Mouse (Mus musculus): Measurements from ENCODE around the gene Ccdc63. TPM values are rescaled to one million over a fixed set of nuclear protein-coding genes. Genes with fewer than 3 reads are reported as not detected.
A peak's percentile ranks its signal among the peaks of the same experiment; 100 is the strongest.
"Not testable (repeated sequence)": the region's sequence is repeated elsewhere in the genome, so short reads cannot be mapped to it uniquely, and the experiment has no call there.

Ccdc63 gene
- total RNA-seq, 2 experiments from 2014 or later, result 1.3 to 1.8 TPM

DNA sequence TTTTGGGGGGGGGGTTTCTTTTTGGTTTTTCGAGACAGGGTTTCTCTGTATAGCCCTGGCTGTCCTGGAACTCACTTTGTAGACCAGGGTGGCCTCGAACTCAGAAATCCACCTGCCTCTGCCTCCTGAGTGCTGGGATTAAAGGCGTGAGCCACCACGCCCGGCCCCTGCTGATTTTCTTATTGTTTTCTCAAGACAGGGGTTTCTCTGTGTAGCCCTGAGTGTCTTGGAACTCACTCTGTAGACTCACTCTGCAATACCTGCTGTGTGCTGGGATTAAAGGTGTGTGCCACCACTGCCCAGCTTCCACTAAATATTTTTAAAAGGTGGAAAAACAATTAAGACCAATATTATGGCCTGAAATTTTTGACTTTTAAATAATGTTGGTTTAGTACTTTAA, 11.9 kb upstream of the Ccdc63 start:
- not testable (repeated sequence) for ATAC-seq (ENCODE audit: poor library complexity, severe bottlenecking)

DNA sequence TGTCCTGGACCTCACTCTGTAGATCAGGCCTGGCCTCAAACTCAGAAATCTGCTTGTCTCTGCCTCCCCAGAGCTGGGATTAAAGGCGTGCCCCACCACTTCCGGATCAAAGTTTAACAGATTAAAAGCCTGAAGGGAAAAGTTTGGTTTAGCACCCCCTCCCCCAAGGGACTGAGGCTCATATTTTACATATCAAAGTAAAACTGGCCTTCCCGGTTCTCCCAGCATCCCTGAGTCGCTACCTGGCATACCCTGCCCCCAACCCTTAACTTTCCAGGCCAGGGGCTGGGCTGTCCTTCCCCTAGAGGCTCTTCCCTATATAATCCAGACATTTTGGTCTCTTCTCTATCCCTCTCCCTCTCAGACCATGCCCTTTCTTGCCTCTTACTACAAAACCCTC, 8.6 kb upstream of the Ccdc63 start:
- ATAC-seq (ENCODE audit: poor library complexity, severe bottlenecking), result no peak

GRCm38 (mm10) chr5:122148107-122148506, 7.5 kb upstream of the Ccdc63 start:
- ATAC-seq (ENCODE audit: poor library complexity, severe bottlenecking), result no peak

DNA sequence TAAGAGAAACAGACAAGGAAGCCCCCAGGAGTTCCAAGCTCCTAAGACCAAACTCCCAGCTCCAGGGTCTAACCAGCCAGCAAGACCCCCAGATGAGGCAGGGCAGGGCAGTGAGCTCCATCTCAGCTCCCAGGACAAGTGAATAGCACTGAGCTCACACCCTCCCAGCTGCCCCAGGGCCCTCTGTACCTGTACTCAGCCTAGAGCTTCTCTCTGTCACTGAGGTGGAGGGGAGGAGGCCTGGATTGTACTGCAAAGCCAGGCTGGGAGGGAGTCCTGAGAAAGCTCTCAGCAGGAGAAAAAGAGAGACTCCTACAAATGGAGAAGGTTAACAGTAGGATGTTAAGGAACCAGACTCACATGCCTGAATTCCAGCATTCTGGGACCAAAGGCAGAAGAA, 6.0 kb upstream of the Ccdc63 start:
- 0 out of 2 replicates have a peak, but pooled peaks have one; percentile 1 for ATAC-seq (ENCODE audit: poor library complexity, severe bottlenecking)

DNA sequence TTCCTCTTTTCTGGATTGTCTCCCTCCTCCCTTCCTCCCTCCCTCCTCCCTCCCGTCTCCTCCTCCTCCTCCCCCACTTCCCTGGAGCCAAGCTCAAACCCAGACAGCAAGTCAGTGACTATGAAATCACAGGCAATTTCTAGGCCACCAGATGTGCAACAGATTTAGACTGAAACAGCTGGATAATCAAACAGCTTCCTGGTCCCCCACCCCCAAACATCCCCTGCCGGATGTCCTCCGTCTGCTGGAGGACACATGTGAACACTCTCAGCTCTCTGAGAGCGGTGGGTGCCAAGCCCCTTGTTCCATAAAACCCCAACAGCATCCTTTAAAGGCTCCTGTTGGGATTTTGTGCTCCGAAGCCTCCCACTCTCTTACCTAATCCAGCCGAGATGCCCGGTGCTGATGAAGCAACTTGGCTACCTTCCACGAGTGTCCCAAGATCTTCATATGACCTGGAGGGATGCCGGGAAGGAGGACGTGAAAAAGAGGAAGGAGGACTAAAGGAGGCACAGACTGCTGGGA, 5.5 kb upstream of the Ccdc63 start:
- ATAC-seq (ENCODE audit: poor library complexity, severe bottlenecking), result peak; percentile 52

DNA sequence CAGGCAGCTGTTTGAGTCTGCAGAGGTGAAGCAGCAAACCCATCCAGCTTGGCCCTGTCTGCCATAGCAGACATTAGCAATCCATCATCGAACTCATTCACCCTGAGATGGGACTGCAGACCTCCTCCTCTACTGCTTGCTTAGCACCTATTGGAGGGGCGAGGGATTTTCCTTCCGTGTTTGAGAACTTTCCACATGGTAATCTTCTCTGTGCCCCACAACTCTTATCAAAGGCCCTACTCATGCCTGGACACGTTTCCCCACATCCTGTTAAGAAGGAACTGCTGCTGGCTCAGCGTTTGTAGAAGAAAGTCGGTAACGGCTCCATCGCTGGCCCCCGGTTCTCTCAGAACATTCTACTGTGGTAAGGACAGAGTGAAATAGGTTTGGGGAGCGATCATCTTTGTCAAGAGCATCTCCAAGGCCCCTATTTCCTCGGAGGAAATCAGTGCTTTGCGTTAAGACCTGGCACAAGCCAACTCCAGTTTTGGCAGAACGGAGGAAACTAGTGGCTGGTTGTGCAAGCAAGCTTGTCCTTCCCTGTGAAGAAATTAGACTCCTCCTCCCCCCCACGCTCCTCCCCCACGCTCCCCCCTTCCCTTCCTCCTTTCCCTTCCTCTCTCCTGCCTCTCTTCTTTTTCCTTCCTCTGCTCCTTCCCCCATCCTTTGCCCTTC, 4.9 kb upstream of the Ccdc63 start:
- peak; percentile 76 for ATAC-seq (ENCODE audit: poor library complexity, severe bottlenecking)

DNA sequence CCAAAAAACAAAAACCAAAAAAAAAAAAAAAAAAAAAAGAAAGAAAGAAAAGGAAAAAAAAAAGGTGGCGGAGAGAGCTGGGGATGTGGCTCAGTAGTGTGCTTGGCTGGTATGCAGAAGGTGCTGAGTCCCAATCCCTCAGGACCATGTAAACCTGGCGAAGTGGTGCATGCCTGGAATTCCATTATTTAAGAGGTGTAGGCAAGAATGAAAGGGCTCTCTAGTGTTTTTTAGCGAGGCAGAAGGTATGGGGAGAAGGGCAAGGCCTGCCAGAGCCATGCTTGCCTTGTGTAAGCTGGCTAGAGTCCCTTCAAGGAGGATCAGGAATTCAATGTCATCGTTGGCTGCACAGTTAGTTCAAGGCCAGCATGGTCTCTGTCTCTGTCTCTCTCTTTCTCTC, 4.2 kb upstream of the Ccdc63 start:
- ATAC-seq (ENCODE audit: poor library complexity, severe bottlenecking), result no peak

GRCm38 (mm10) chr5:122143543-122143942, 2.9 kb upstream of the Ccdc63 start:
- ATAC-seq (ENCODE audit: poor library complexity, severe bottlenecking), result no peak

GRCm38 (mm10) chr5:122142230-122142992, 1.8 kb upstream of the Ccdc63 start:
- ATAC-seq (ENCODE audit: poor library complexity, severe bottlenecking), result peak; percentile 43

GRCm38 (mm10) chr5:122139771-122140170, 852 bp downstream of the Ccdc63 start:
- ATAC-seq (ENCODE audit: poor library complexity, severe bottlenecking), result not testable (repeated sequence)

GRCm38 (mm10) chr5:122138856-122139255, 1.8 kb downstream of the Ccdc63 start:
- ATAC-seq (ENCODE audit: poor library complexity, severe bottlenecking), result no peak

GRCm38 (mm10) chr5:122136508-122137408, 3.9 kb downstream of the Ccdc63 start:
- no peak for ATAC-seq (ENCODE audit: poor library complexity, severe bottlenecking)

DNA sequence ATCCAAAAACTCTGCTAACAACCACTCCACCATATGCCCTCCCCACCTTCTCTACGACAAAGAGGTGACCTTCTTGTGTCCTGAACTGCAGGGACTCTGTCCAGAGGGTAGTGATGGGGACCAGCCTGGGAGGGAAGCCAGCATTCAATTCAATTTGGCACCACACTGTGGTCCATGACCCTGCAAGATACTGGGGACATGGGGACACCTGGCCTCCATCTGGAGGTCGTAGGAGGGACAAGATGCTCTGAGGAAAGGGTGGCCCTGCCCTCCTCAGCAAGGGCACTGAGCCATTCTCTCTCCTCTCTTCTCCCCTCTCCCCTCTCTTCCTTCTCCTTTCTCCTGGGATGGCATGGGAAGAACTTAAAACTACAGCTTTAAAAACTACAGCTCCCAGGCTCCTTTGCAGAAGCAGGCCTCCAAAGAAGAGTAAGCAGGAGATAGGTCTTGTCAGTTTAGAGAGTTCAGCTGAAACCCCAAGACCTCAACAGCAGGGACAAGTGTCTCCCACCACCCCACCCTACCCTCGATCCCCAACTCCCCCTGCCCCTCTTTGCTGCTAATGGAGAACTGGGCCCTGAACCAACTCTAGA, 5.2 kb downstream of the Ccdc63 start:
- ATAC-seq (ENCODE audit: poor library complexity, severe bottlenecking), result no peak

DNA sequence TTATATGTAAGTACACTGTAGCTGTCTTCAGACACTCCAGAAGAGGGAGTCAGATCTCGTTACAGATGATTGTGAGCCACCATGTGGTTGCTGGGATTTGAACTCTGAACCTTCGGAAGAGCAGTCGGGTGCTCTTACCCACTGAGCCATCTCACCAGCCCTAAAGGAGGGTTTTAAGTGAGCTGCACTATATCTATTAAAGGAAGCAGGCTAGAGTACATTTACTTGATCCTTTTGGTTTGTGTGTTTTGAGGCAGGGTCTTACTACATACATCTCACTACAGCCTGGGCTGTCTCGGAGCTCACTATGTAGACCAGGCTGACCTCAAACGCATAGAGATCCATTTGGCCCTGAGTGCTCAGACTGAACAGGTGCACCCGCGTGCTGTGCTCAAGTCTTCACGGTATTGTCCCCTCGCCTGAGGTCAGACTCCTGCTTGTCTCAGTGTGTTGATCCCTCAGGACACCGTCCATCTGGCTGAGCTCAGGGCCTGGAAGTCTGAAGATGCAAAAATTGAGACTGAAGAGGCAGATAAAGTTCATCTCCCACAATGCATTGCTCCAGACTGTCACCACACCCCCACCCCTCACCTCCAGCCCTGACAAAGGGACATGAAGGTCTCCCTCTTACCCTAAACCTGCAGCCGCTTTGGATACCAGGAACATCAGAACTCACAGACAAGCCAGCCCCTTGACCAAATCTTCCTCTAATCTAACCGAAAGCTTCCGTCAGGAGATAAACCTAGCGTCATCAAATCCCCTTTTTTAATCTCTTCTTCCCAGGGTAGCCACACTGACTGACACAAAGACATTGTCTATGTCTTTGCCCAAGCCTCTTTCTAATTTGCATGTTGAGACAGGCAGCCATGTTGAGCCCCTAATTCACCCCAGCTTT, 6.0 kb downstream of the Ccdc63 start:
- no peak for ATAC-seq (ENCODE audit: poor library complexity, severe bottlenecking)

DNA sequence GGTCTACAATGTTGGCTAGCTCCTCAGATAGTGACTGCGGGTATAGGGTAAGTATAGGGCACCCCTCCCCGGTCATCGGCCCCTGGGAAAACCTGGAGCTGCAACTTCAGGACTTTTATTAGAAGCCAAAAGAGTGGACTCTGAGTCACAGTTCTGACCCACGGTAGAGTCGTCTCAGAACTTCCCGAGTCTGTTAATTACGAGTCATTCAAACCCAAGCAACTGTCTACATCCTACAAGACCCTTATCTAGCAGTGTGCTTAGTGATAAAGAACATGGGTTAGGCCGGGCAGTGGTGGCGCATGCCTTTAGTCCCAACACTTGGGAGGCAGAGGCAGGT, 7.6 kb downstream of the Ccdc63 start:
- ATAC-seq (ENCODE audit: poor library complexity, severe bottlenecking), result no peak

DNA sequence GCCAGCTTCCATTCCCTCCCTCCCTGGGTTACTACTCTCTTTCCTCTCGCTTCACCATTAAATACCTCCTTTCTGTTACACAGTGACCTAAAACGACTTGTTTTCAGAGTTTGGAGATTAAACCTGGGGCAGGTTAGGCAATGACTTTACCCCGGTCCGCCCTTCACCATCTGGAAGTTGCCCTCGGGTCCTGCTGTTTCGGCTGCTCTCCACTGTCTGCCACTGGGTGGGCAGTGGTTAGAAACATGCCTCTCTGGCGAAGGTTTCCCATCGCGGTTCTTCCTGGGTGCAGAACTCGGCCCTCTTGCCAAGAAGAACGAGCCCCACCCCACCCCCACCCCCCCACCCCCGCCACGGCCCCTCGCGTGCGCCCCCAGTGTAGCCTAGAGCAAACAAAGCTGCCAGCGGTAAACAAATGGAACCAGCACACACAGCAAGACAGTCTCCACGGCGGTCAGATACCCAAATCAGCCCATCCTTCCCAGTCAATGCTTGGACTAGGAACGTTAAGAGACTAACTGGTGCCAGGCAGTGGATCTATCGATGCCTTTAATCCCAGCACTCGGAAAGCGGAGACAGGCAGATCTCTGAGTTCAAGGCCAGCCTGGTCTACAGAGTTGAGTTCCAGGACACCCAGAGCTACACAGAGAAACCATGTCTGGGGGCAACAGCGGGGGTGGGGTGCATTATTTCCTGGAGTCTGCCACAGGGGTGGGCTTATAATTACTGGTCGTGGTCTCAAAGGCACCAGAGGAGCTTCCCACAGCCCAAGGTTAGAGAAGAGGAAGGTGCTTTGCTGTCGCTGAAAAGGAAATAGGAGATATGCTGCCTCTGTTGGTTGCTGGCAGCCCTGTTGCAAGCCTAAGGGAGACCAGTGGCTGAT, 8.2 kb downstream of the Ccdc63 start:
- ATAC-seq (ENCODE audit: poor library complexity, severe bottlenecking), result 0 out of 2 replicates have a peak, but pooled peaks have one; percentile 6

GRCm38 (mm10) chr5:122131076-122132051, 9.3 kb downstream of the Ccdc63 start:
- ATAC-seq (ENCODE audit: poor library complexity, severe bottlenecking), result peak; percentile 83
